Mouse (Mus musculus): ENCODE data around the gene Akr1c14. TPM values are rescaled to one million over a fixed set of nuclear protein-coding genes. Genes with fewer than 3 reads are reported as not detected.
"Not testable (repeated sequence)": the region's sequence is repeated elsewhere in the genome, so short reads cannot be mapped to it uniquely, and the experiment has no call there.

Gene Akr1c14
- polyA plus RNA-seq, 1 experiment from 2014 or later = 1.6 TPM

DNA sequence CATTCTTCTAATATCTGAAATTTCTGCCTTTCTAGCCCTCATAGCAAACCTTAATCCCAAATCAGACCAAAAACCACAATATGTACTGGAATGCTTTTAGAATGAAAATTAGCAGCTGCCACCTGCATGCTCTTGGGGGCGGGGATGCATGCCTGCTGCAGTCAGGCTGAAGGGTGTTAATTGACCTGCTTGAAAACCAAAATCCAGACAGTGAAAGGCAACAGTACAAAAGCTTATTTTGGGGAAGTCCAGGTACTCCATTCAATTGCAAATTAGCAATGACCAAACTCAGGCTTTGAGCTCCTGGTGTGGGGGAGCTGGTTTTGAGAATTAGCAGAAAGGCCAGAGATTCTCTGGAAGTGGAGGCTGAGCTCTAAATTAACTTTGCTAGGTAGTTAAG, 77.0 kb downstream of the Akr1c14 start:
- H3K9me3 ChIP-seq; H3K4me3 ChIP-seq; H3K4me2 ChIP-seq (replicated peaks); H3K27me3 ChIP-seq; H3K9ac ChIP-seq; H3K36me3 ChIP-seq; H3K4me1 ChIP-seq; H3K27ac ChIP-seq; ATAC-seq (ENCODE audit: low FRiP score, low read depth): not testable (repeated sequence)
- WGBS = 74% methylated on average over 1 of the region's 1 CpGs

DNA sequence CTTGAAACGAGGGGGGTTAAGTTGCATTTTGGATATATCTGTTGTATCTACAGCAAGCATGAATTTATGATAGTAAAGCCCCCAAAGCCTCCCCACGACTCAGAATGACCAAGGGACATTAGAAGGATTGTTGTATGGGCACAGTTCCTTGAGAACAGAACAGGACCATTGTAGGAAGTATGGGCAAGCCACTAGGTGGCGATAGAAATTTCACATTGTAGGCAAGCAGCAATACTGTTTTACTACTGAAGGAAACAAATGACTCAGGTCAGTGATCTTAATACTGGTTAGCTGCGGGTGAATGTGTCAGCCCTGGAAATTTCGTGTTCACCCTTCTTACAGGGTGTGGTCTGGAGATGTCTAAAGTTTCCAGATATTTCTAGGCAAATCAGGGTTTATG, 80.3 kb downstream of the Akr1c14 start:
- WGBS = 35% methylated on average over 5 of the region's 5 CpGs
- Histone ChIP-seq H3K4me2 (replicated peaks) (no peak overlapping the region), H3K4me1 (no peaks in the 10 kb centered on the region), H3K27ac (no peak overlapping the region), H3K36me3 (no peaks in the 10 kb centered on the region), H3K9me3 (peaks cover 5% of the 10 kb centered on the region; the same call in 1 of the 2 replicates), H3K9ac (no peak overlapping the region), H3K4me3 (no peak overlapping the region), H3K27me3 (no peaks in the 10 kb centered on the region)
- ATAC-seq (ENCODE audit: low FRiP score, low read depth) = no peak

DNA sequence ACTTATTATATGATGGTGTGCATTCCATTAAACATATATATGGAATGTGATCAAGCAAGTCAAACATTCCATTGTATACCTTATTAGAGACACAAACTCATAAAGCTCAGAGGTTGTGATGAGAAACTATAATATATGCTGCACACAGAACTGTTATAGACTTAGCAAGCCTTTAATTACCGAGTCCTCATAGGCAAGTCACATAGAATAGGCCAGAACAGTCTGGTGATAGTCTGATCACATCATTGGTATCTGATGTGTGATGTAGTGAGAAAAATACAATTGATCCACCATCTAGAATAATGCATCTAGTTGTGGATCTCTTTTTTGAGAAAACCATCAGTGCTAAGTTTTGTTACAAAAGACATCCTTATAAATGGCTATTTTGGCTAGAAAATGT, 82.5 kb downstream of the Akr1c14 start:
- Histone ChIP-seq H3K4me1 (no peaks in the 10 kb centered on the region), H3K36me3 (no peaks in the 10 kb centered on the region), H3K4me3 (no peak overlapping the region), H3K9ac (no peak overlapping the region), H3K27me3 (no peaks in the 10 kb centered on the region), H3K9me3 (no peaks in the 10 kb centered on the region), H3K4me2 (replicated peaks) (no peak overlapping the region), H3K27ac (no peak overlapping the region)
- ATAC-seq (ENCODE audit: low FRiP score, low read depth) = no peak
- 79% methylated on average over 1 of the region's 1 CpGs for WGBS

DNA sequence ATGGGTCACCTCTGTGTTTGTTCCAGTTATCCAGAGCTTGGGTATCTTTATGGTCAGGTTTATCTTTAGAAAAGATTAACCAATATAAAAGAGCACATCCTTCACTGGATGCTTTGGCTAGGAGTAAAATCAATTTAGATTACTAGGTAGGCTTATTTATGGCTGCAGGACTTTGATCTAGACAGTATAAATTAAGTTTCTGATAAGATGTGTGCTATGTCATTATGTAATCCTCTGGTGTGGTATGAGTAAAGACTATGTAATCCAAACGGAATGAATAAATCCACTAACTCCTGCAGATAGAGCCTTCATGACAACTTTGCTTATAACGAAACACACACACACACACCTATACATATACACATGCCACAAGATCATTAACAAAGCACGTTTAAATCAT, 82.9 kb downstream of the Akr1c14 start:
- Histone ChIP-seq H3K27ac (no peak overlapping the region), H3K9me3 (no peaks in the 10 kb centered on the region), H3K4me1 (no peaks in the 10 kb centered on the region), H3K4me3 (no peak overlapping the region), H3K36me3 (no peaks in the 10 kb centered on the region), H3K4me2 (replicated peaks) (no peak overlapping the region), H3K27me3 (no peaks in the 10 kb centered on the region), H3K9ac (no peak overlapping the region)
- no peak for ATAC-seq (ENCODE audit: low FRiP score, low read depth)
- 61% methylated on average over 3 of the region's 3 CpGs for WGBS

DNA sequence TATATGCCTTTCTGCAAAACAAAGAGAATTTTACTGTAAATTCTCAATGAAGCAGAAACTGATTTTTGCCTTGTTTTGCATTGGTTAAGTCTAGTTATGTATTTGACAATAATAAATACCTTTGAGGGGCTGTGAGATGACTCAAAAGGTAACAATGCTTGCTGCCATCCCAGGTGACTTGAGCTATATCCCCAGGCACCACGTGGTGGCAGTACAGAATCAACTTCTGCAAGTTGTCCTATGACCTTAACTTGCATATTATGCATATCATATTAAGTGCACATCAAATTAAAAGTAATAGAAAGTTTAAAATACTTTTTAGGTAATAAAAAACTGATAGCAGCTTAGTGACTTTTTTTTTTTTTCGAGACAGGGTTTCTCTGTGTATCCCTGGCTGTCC, 84.3 kb downstream of the Akr1c14 start:
- 35% methylated on average over 2 of the region's 2 CpGs for WGBS
- Histone ChIP-seq H3K27me3 (no peaks in the 10 kb centered on the region), H3K27ac (no peak overlapping the region), H3K4me1 (no peaks in the 10 kb centered on the region), H3K4me2 (replicated peaks) (no peak overlapping the region), H3K9me3 (no peaks in the 10 kb centered on the region), H3K9ac (no peak overlapping the region), H3K4me3 (no peak overlapping the region), H3K36me3 (no peaks in the 10 kb centered on the region)
- no peak for ATAC-seq (ENCODE audit: low FRiP score, low read depth)

Other genes with a start within 250 kb of the Akr1c14 start
- gene Calml3, start 244.7 kb upstream of the Akr1c14 start, polyA plus RNA-seq (2015; fragmentation: Nextera tagmentation; extraction: Ambion mirVana) = 0.65 and 1.1 TPM in 2 replicates
- 0.64 TPM in 1 of 2 replicates, not detected in the other for gene Calm4, start 211.3 kb upstream of the Akr1c14 start, polyA plus RNA-seq (2015; fragmentation: Nextera tagmentation; extraction: Ambion mirVana)
- gene Calm5, start 194.8 kb upstream of the Akr1c14 start, polyA plus RNA-seq (2015; fragmentation: Nextera tagmentation; extraction: Ambion mirVana) = not detected in 2 replicates
- 144 and 162 TPM in 2 replicates for gene Net1, start 130.8 kb upstream of the Akr1c14 start, polyA plus RNA-seq (2015; fragmentation: Nextera tagmentation; extraction: Ambion mirVana)
- gene Tubal3, start 130.7 kb upstream of the Akr1c14 start, polyA plus RNA-seq (2015; fragmentation: Nextera tagmentation; extraction: Ambion mirVana) = not detected in 2 replicates
- 0.13 TPM in 1 of 2 replicates, not detected in the other for gene Ucn3, start 103.7 kb upstream of the Akr1c14 start, polyA plus RNA-seq (2015; fragmentation: Nextera tagmentation; extraction: Ambion mirVana)
- not detected in 2 replicates for gene Akr1c18, start 101.6 kb downstream of the Akr1c14 start, polyA plus RNA-seq (2015; fragmentation: Nextera tagmentation; extraction: Ambion mirVana)
- 1.1 and 2.0 TPM in 2 replicates for gene Akr1c13, start 142.1 kb downstream of the Akr1c14 start, polyA plus RNA-seq (2015; fragmentation: Nextera tagmentation; extraction: Ambion mirVana)
- gene Akr1c19, start 179.7 kb downstream of the Akr1c14 start, polyA plus RNA-seq (2015; fragmentation: Nextera tagmentation; extraction: Ambion mirVana) = 0.52 and 1.00 TPM in 2 replicates
- 0.11 and 0.17 TPM in 2 replicates for gene Akr1c12, start 230.4 kb downstream of the Akr1c14 start, polyA plus RNA-seq (2015; fragmentation: Nextera tagmentation; extraction: Ambion mirVana)

All from limb, embryonic 13.5 days (tissue).